Mouse (Mus musculus): ENCODE data around the gene Trim72.

GRCm38 (mm10) chr7:128048819-128049218 is 45.1 kb downstream of the Trim72 start:
- TF ChIP-seq HCFC1 (IDR thresholded peaks at IDR 0.05; ENCODE audit: borderline replicate concordance, insufficient read depth, low read length) (no peak), CHD2 (IDR thresholded peaks at IDR 0.05; ENCODE audit: low read depth, low read length) (no peak)
